Mouse (Mus musculus) gastrocnemius, adult 18-20 months (tissue): Measurements from ENCODE around the gene Ybx1. TPM values are rescaled to one million over a fixed set of nuclear protein-coding genes. Genes with fewer than 3 reads are reported as not detected.

ENCODE experiments used
- DNase-seq: peaks from one replicate; pipeline ENCODE4 v3.0.0; 2021; ENCODE audit warnings: low spot score
- total RNA-seq, 2 experiments: library from RNA; stranded (reverse); gene quantifications; 2 replicates each; pipeline ENCODE4 v1.2.3; 2021

Ybx1 gene
- total RNA-seq, 2 experiments from 2014 or later = 659 to 760 TPM

GRCm38 (mm10) chr4:119239181-119239682 is 55.2 kb downstream of the Ybx1 start:
- peak; percentile 59 for DNase-seq

- no peak for DNase-seq
Measured at GRCm38 (mm10) chr4:119238661-119239060, 55.7 kb downstream of the Ybx1 start.

GRCm38 (mm10) chr4:119234348-119234747 is 60.1 kb downstream of the Ybx1 start:
- DNase-seq = no peak

- DNase-seq = peak; percentile 27
Measured at GRCm38 (mm10) chr4:119233256-119233901, 61.0 kb downstream of the Ybx1 start.

GRCm38 (mm10) chr4:119232410-119233255 is 61.8 kb downstream of the Ybx1 start, which contains the start of the genes AU022252 and P3h1:
TSS of gene AU022252 (minus strand) at chr4:119232712.
TSS of gene P3h1 (plus strand) at chr4:119232915.
- DNase-seq = peak; percentile 100

Other genes with a start within 250 kb of the Ybx1 start
- 1 to 10 TPM; 6.2 to 7.5 TPM for gene Slc2a1, start 185.9 kb downstream of the Ybx1 start, total RNA-seq
- gene Zfp691, start 120.4 kb downstream of the Ybx1 start, total RNA-seq = 10 to 100 TPM; 18.5 TPM
- not detected for gene Ermap, start 104.6 kb downstream of the Ybx1 start, total RNA-seq
- gene Svbp, start 99.3 kb downstream of the Ybx1 start, total RNA-seq = 10 to 100 TPM in 1 of 2 experiments, 1 to 10 TPM in 1; 9.3 to 12.2 TPM
- not detected for gene Tmem269, start 76.4 kb downstream of the Ybx1 start, total RNA-seq
- 10 to 100 TPM; 24.6 to 28.2 TPM for gene AU022252, start 61.9 kb downstream of the Ybx1 start, total RNA-seq
- 1 to 10 TPM; 9.1 to 9.4 TPM for gene P3h1, start 61.7 kb downstream of the Ybx1 start, total RNA-seq
- 1 to 10 TPM; 1.3 to 1.9 TPM for gene Cldn19, start 39.2 kb downstream of the Ybx1 start, total RNA-seq
- 1 to 10 TPM; 7.9 to 8.8 TPM for gene Ppih, start 25.9 kb upstream of the Ybx1 start, total RNA-seq
- not detected for gene Ccdc30, start 120.9 kb upstream of the Ybx1 start, total RNA-seq
- gene Ppcs, start 127.8 kb upstream of the Ybx1 start, total RNA-seq = 1 to 10 TPM; 4.8 to 5.6 TPM
- not detected for gene Zmynd12, start 128.2 kb upstream of the Ybx1 start, total RNA-seq
- gene Rimkla, start 198.0 kb upstream of the Ybx1 start, total RNA-seq = not detected
- gene Foxj3, start 242.4 kb upstream of the Ybx1 start, total RNA-seq = 10 to 100 TPM; 32.1 to 32.5 TPM
- 1 to 10 TPM; 4.1 to 6.3 TPM for gene Frg2f1, start 244.9 kb upstream of the Ybx1 start, total RNA-seq